Comparison of ENCODE assay signal across 11 mouse cellular contexts in the genomic region with DNA sequence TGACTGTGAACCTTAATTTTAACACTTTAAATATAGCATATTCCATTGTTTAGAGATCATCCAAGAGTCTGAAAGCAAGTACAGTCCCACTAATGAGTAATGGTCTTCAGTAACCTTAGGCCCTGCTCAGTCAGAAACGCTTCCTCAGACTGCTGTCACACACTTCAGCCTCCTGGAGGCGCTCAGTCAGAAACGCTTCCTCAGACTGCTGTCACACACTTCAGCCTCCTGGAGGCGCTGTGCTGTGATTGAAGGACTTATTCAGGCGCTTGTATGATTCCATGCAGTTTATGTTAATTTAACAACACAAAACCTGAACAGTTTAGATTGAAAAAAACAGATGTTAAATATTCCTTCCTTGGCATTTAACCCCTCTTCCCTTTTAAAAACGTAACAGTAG. TPM values are rescaled to one million over a fixed set of nuclear protein-coding genes. Genes with fewer than 3 reads are reported as not detected.
DNase-seq lines count a peak whose midpoint lies in the region; ATAC-seq and TF ChIP-seq lines count a peak whose summit lies in the region.
"Had no signal": no experiment of that assay in that cellular context is flagged by ENCODE, and none has a peak within 500 bp of the region (broad histone marks: within the 10 kb centered on the region; RNA-seq: fewer than 3 reads in every experiment).

No protein-coding gene starts in this region.

- H3K4me1 ChIP-seq in heart, postnatal 0 days (ENCODE audit: control insufficient read depth, insufficient read depth), result no peaks in the 10 kb centered on the region
- H3K4me1 ChIP-seq in heart, embryonic 10.5 days, result no peaks in the 10 kb centered on the region
- no peaks in the 10 kb centered on the region for H3K4me1 ChIP-seq in embryonic facial prominence, embryonic 11.5 days (ENCODE audit: control insufficient read depth, insufficient read depth, low read length)
- no peaks in the 10 kb centered on the region for H3K4me1 ChIP-seq in forebrain, embryonic 13.5 days
- H3K4me1 ChIP-seq: lung, embryonic 15.5 days had no signal

- 78% methylated on average over 6 of the region's 6 CpGs for WGBS in heart, postnatal 0 days
- 77% methylated on average over 6 of the region's 6 CpGs for WGBS in heart, embryonic 10.5 days
- WGBS in embryonic facial prominence, embryonic 11.5 days, result 79% methylated on average over 6 of the region's 6 CpGs
- WGBS in forebrain, embryonic 13.5 days, result 75% methylated on average over 6 of the region's 6 CpGs

- no peak overlapping the region for H3K27ac ChIP-seq in heart, postnatal 0 days (ENCODE audit: low read depth)
- no peak overlapping the region for H3K27ac ChIP-seq in heart, embryonic 10.5 days
- H3K27ac ChIP-seq in embryonic facial prominence, embryonic 11.5 days (replicated peaks; ENCODE audit: low read depth, low read length), result no peak overlapping the region
- no peak overlapping the region for H3K27ac ChIP-seq in forebrain, embryonic 13.5 days
- H3K27ac ChIP-seq: lung, embryonic 15.5 days had no signal

- DNase-seq in heart, postnatal 0 days (ENCODE audit: low spot score), result peak; percentile 21
- no peak for DNase-seq in heart, embryonic 10.5 days (ENCODE audit: low spot score)
- DNase-seq in thymus, postnatal 0 days (ENCODE audit: low spot score), result peak; percentile 54
- no peak for DNase-seq in thymus, postnatal 36 days
- peak; percentile 39 for DNase-seq in embryonic facial prominence, embryonic 11.5 days (ENCODE audit: low spot score)
- no peak for DNase-seq in kidney, postnatal 36 days
- DNase-seq in cerebellum, adult 8-10 months, result no peak
- DNase-seq: heart, adult 18-20 months had no signal

- no peaks in the 10 kb centered on the region for H3K9me3 ChIP-seq in heart, postnatal 0 days (replicated peaks; ENCODE audit: control insufficient read depth, low read length)
- H3K9me3 ChIP-seq in heart, embryonic 10.5 days, result no peaks in the 10 kb centered on the region
- H3K9me3 ChIP-seq in embryonic facial prominence, embryonic 11.5 days (replicated peaks; ENCODE audit: control insufficient read depth, low read length), result no peaks in the 10 kb centered on the region
- no peaks in the 10 kb centered on the region for H3K9me3 ChIP-seq in forebrain, embryonic 13.5 days (replicated peaks)
- H3K9me3 ChIP-seq: lung, embryonic 15.5 days had no signal

- no peaks in the 10 kb centered on the region for H3K27me3 ChIP-seq in heart, postnatal 0 days (ENCODE audit: control insufficient read depth, insufficient read depth, low read length)
- H3K27me3 ChIP-seq in heart, embryonic 10.5 days (ENCODE audit: insufficient read depth, poor library complexity, severe bottlenecking), result no peaks in the 10 kb centered on the region
- H3K27me3 ChIP-seq in embryonic facial prominence, embryonic 11.5 days (ENCODE audit: control insufficient read depth, insufficient read depth, low read length), result no peaks in the 10 kb centered on the region
- H3K27me3 ChIP-seq in forebrain, embryonic 13.5 days, result no peaks in the 10 kb centered on the region
- H3K27me3 ChIP-seq: lung, embryonic 15.5 days had no signal

- no peak for TF ChIP-seq EP300 in heart, postnatal 0 days (IDR thresholded peaks at IDR 0.05; ENCODE audit: low read depth)

- peak; percentile 25 for TF ChIP-seq CTCF in heart, postnatal 0 days (IDR thresholded peaks at IDR 0.05; ENCODE audit: low read depth)

- H3K9ac ChIP-seq in heart, postnatal 0 days (replicated peaks; ENCODE audit: low read depth, low read length), result no peak overlapping the region
- H3K9ac ChIP-seq in embryonic facial prominence, embryonic 11.5 days (replicated peaks; ENCODE audit: low read length), result no peak overlapping the region
- H3K9ac ChIP-seq in forebrain, embryonic 13.5 days, result no peak overlapping the region
- H3K9ac ChIP-seq: lung, embryonic 15.5 days had no signal

- no peak overlapping the region for H3K4me3 ChIP-seq in heart, postnatal 0 days (ENCODE audit: low read depth, low read length)
- H3K4me3 ChIP-seq in heart, embryonic 10.5 days, result no peak overlapping the region
- H3K4me3 ChIP-seq in embryonic facial prominence, embryonic 11.5 days (ENCODE audit: low read depth, low read length), result no peak overlapping the region
- H3K4me3 ChIP-seq in forebrain, embryonic 13.5 days, result no peak overlapping the region
- H3K4me3 ChIP-seq: lung, embryonic 15.5 days had no signal

- no peak for ATAC-seq in heart, postnatal 0 days (ENCODE audit: insufficient read depth, low read depth)
- ATAC-seq in embryonic facial prominence, embryonic 11.5 days (replicated peaks; ENCODE audit: insufficient number of reproducible peaks, low FRiP score, low TSS enrichment, low read depth), result no peak
- ATAC-seq in forebrain, embryonic 13.5 days, result no peak

- H3K4me2 ChIP-seq in heart, postnatal 0 days (ENCODE audit: low read depth, low read length), result no peak overlapping the region
- no peak overlapping the region for H3K4me2 ChIP-seq in embryonic facial prominence, embryonic 11.5 days (ENCODE audit: low read depth, low read length)
- no peak overlapping the region for H3K4me2 ChIP-seq in forebrain, embryonic 13.5 days
- H3K4me2 ChIP-seq: lung, embryonic 15.5 days had no signal

- peaks cover 84% of the 10 kb centered on the region for H3K36me3 ChIP-seq in heart, postnatal 0 days (replicated peaks; ENCODE audit: control insufficient read depth, insufficient read depth, low read length)
- peaks cover 88% of the 10 kb centered on the region for H3K36me3 ChIP-seq in heart, embryonic 10.5 days
- peaks cover 12% of the 10 kb centered on the region for H3K36me3 ChIP-seq in embryonic facial prominence, embryonic 11.5 days (replicated peaks; ENCODE audit: control insufficient read depth, insufficient read depth, low read depth, low read length)
- H3K36me3 ChIP-seq in forebrain, embryonic 13.5 days (ENCODE audit: poor library complexity, severe bottlenecking), result peaks cover 85% of the 10 kb centered on the region

RNA-seq across cellular contexts. Expression of a gene that starts 6.0 kb away (rescaled TPM):
- total RNA-seq in heart, postnatal 0 days (2014; rRNA removed; ENCODE audit: low replicate concordance), result 0.46 TPM in 1 of 2 replicates, not detected in the other
- not detected in 2 replicates for polyA plus RNA-seq in heart, postnatal 0 days (2015; fragmentation: Nextera tagmentation; extraction: Ambion mirVana)
- polyA plus RNA-seq in heart, embryonic 10.5 days (2016; fragmentation: Nextera tagmentation; extraction: Ambion mirVana), result 1.1 TPM in 1 of 2 replicates, not detected in the other
- polyA plus RNA-seq in thymus, postnatal 0 days (2015; fragmentation: Nextera tagmentation; extraction: Ambion mirVana), result 0.25 and 0.31 TPM in 2 replicates
- not detected in 2 replicates for polyA plus RNA-seq in embryonic facial prominence, embryonic 11.5 days (2014; fragmentation: Nextera tagmentation; extraction: Ambion mirVana)
- 0.35 and 0.43 TPM in 2 replicates for polyA plus RNA-seq in forebrain, embryonic 13.5 days (2015; fragmentation: Nextera tagmentation; extraction: Ambion mirVana)
- total RNA-seq: heart, adult 18-20 months had no signal
- polyA plus RNA-seq: kidney, embryonic 14.5 days had no signal

RNA-seq across cellular contexts. Expression of a gene that starts 16.5 kb away (rescaled TPM):
- 50.5 and 76.7 TPM in 2 replicates for total RNA-seq in heart, postnatal 0 days (2014; rRNA removed; ENCODE audit: low replicate concordance)
- polyA plus RNA-seq in heart, postnatal 0 days (2015; fragmentation: Nextera tagmentation; extraction: Ambion mirVana), result 67.8 and 72.0 TPM in 2 replicates
- polyA plus RNA-seq in heart, embryonic 10.5 days (2016; fragmentation: Nextera tagmentation; extraction: Ambion mirVana), result 144 and 177 TPM in 2 replicates
- polyA plus RNA-seq in thymus, postnatal 0 days (2015; fragmentation: Nextera tagmentation; extraction: Ambion mirVana), result 170 and 184 TPM in 2 replicates
- polyA plus RNA-seq in embryonic facial prominence, embryonic 11.5 days (2014; fragmentation: Nextera tagmentation; extraction: Ambion mirVana), result 228 and 232 TPM in 2 replicates
- polyA plus RNA-seq in forebrain, embryonic 13.5 days (2015; fragmentation: Nextera tagmentation; extraction: Ambion mirVana), result 354 and 375 TPM in 2 replicates

RNA-seq across cellular contexts. Expression of a gene that starts 17.7 kb away (rescaled TPM):
- total RNA-seq in heart, postnatal 0 days (2014; rRNA removed; ENCODE audit: low replicate concordance), result 9.1 and 9.9 TPM in 2 replicates
- polyA plus RNA-seq in heart, postnatal 0 days (2015; fragmentation: Nextera tagmentation; extraction: Ambion mirVana), result 16.4 and 16.9 TPM in 2 replicates
- 16.6 and 18.0 TPM in 2 replicates for polyA plus RNA-seq in heart, embryonic 10.5 days (2016; fragmentation: Nextera tagmentation; extraction: Ambion mirVana)
- polyA plus RNA-seq in thymus, postnatal 0 days (2015; fragmentation: Nextera tagmentation; extraction: Ambion mirVana), result 29.8 and 30.8 TPM in 2 replicates
- 23.8 and 25.1 TPM in 2 replicates for polyA plus RNA-seq in embryonic facial prominence, embryonic 11.5 days (2014; fragmentation: Nextera tagmentation; extraction: Ambion mirVana)
- 32.0 and 34.1 TPM in 2 replicates for polyA plus RNA-seq in forebrain, embryonic 13.5 days (2015; fragmentation: Nextera tagmentation; extraction: Ambion mirVana)

RNA-seq across cellular contexts. Expression of a gene that starts 23.5 kb away (rescaled TPM):
- 44.5 and 55.8 TPM in 2 replicates for total RNA-seq in heart, postnatal 0 days (2014; rRNA removed; ENCODE audit: low replicate concordance)
- 44.5 and 44.7 TPM in 2 replicates for polyA plus RNA-seq in heart, postnatal 0 days (2015; fragmentation: Nextera tagmentation; extraction: Ambion mirVana)
- 55.4 and 57.8 TPM in 2 replicates for polyA plus RNA-seq in heart, embryonic 10.5 days (2016; fragmentation: Nextera tagmentation; extraction: Ambion mirVana)
- polyA plus RNA-seq in thymus, postnatal 0 days (2015; fragmentation: Nextera tagmentation; extraction: Ambion mirVana), result 28.8 and 32.8 TPM in 2 replicates
- polyA plus RNA-seq in embryonic facial prominence, embryonic 11.5 days (2014; fragmentation: Nextera tagmentation; extraction: Ambion mirVana), result 73.6 and 78.3 TPM in 2 replicates
- polyA plus RNA-seq in forebrain, embryonic 13.5 days (2015; fragmentation: Nextera tagmentation; extraction: Ambion mirVana), result 97.5 and 106 TPM in 2 replicates

RNA-seq across cellular contexts. Expression of a gene that starts 49.4 kb away (rescaled TPM):
- 35.6 and 52.8 TPM in 2 replicates for total RNA-seq in heart, postnatal 0 days (2014; rRNA removed; ENCODE audit: low replicate concordance)
- polyA plus RNA-seq in heart, postnatal 0 days (2015; fragmentation: Nextera tagmentation; extraction: Ambion mirVana), result 159 and 170 TPM in 2 replicates
- polyA plus RNA-seq in heart, embryonic 10.5 days (2016; fragmentation: Nextera tagmentation; extraction: Ambion mirVana), result 410 and 487 TPM in 2 replicates
- 649 and 709 TPM in 2 replicates for polyA plus RNA-seq in thymus, postnatal 0 days (2015; fragmentation: Nextera tagmentation; extraction: Ambion mirVana)
- 760 and 783 TPM in 2 replicates for polyA plus RNA-seq in embryonic facial prominence, embryonic 11.5 days (2014; fragmentation: Nextera tagmentation; extraction: Ambion mirVana)
- polyA plus RNA-seq in forebrain, embryonic 13.5 days (2015; fragmentation: Nextera tagmentation; extraction: Ambion mirVana), result 791 and 827 TPM in 2 replicates

Comparison
In these comparisons a context has a peak if more than half of its experiments do, and no peak if none do; other contexts are left out.
1. DNase-seq: peak in heart, postnatal 0 days (single experiment), thymus, postnatal 0 days (single experiment) and embryonic facial prominence, embryonic 11.5 days (single experiment); none in heart, embryonic 10.5 days (single experiment), thymus, postnatal 36 days (0 of 2), kidney, postnatal 36 days (0 of 2) and cerebellum, adult 8-10 months (single experiment).